Mouse (Mus musculus): ENCODE measurements around the gene Tspan11. TPM values are rescaled to one million over a fixed set of nuclear protein-coding genes. Genes with fewer than 3 reads are reported as not detected.

Gene Tspan11
- polyA plus RNA-seq, 1 experiment from 2014 or later, result 14.6 TPM

DNA sequence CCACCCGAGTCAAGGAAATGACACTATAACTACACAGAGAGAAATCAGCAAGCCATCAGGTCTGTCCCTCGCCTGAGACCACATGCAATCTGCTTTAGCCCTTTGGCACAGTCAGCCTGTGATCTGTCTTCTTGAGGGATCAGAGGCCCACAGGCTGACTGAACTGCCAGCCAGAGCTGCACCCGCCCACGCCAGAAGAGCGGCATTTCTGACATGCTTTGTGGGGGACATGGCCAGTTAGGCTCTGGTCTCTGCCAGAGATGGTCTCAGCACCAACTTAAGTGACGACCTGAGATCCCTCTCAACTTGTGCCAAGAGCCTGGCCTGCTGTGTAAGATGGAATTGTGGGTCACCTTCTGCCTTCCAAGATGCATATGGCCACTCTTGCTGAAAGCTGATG lies 89.3 kb downstream of the Tspan11 start:
- 85% methylated on average over 6 of the region's 6 CpGs for WGBS
- Histone ChIP-seq H3K36me3 (no peaks in the 10 kb centered on the region), H3K4me3 (replicated peaks) (no peak overlapping the region), H3K27ac (no peak overlapping the region), H3K4me1 (replicated peaks) (peaks cover 39% of the 10 kb centered on the region), H3K9me3 (no peaks in the 10 kb centered on the region), H3K4me2 (replicated peaks) (no peak overlapping the region), H3K27me3 (no peaks in the 10 kb centered on the region; the same call in 1 of the 2 replicates), H3K9ac (replicated peaks) (no peak overlapping the region)
- no peak for ATAC-seq

- no peak overlapping the region for H3K9ac ChIP-seq (replicated peaks)
- no peaks in the 10 kb centered on the region for H3K36me3 ChIP-seq
- H3K4me1 ChIP-seq (replicated peaks), result peaks cover 30% of the 10 kb centered on the region
- ATAC-seq, result no peak
- WGBS, result 52% methylated on average over 20 of the region's 20 CpGs
- H3K4me3 ChIP-seq (replicated peaks), result no peak overlapping the region
- no peaks in the 10 kb centered on the region for H3K9me3 ChIP-seq
- H3K27me3 ChIP-seq, result peaks cover 2% of the 10 kb centered on the region; the same call in 1 of the 2 replicates
- H3K4me2 ChIP-seq (replicated peaks), result no peak overlapping the region
- H3K27ac ChIP-seq, result no peak overlapping the region
Measured at GRCm38 (mm10) chr6:127978941-127979340, 91.6 kb downstream of the Tspan11 start.

GRCm38 (mm10) chr6:127979831-127980230 lies 92.4 kb downstream of the Tspan11 start:
- H3K36me3 ChIP-seq, result no peaks in the 10 kb centered on the region
- peaks cover 24% of the 10 kb centered on the region for H3K4me1 ChIP-seq (replicated peaks)
- H3K4me2 ChIP-seq (replicated peaks), result no peak overlapping the region
- H3K27me3 ChIP-seq, result peaks cover 2% of the 10 kb centered on the region; the same call in 1 of the 2 replicates
- no peak overlapping the region for H3K27ac ChIP-seq
- 96% methylated on average over 5 of the region's 5 CpGs for WGBS
- no peak overlapping the region for H3K4me3 ChIP-seq (replicated peaks)
- ATAC-seq, result no peak
- H3K9me3 ChIP-seq, result no peaks in the 10 kb centered on the region
- no peak overlapping the region for H3K9ac ChIP-seq (replicated peaks)

DNA sequence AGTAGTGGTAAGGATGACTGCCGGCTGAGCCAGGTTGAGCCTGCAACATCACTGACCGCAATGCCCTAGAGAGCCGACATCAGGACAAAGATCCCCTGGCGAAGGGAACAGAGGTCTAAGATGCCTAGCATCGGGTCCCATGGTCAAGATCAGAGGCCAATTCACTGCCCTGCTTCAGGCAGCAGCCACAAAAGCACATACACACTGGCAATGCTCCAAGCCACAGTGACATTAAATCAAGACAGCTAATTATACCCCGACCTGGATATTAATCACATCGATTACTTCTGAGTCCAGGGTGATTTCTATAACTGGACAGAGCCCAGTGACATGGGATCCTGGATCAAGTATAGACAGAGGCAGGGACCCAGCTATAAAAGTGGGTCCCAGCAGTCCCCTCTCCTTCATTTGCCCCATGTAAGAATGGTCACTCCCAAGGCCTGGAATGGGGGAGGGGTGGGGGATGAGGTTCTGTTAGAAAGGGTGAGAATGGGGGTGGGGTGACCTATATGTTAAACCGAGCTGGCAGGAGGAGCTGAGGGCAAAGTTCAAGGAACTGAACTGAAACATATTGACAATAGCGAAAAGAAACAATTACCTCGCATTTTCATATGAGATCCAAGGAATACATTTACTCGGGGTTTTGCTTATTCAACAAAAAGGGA lies 93.1 kb downstream of the Tspan11 start:
- Histone ChIP-seq H3K27me3 (peaks cover 2% of the 10 kb centered on the region; the same call in 1 of the 2 replicates), H3K36me3 (no peaks in the 10 kb centered on the region), H3K4me3 (replicated peaks) (no peak overlapping the region), H3K4me2 (replicated peaks) (no peak overlapping the region), H3K9ac (replicated peaks) (no peak overlapping the region), H3K4me1 (replicated peaks) (peaks cover 24% of the 10 kb centered on the region), H3K9me3 (no peaks in the 10 kb centered on the region), H3K27ac (no peak overlapping the region)
- 50% methylated on average over 11 of the region's 11 CpGs for WGBS
- ATAC-seq, result no peak

DNA sequence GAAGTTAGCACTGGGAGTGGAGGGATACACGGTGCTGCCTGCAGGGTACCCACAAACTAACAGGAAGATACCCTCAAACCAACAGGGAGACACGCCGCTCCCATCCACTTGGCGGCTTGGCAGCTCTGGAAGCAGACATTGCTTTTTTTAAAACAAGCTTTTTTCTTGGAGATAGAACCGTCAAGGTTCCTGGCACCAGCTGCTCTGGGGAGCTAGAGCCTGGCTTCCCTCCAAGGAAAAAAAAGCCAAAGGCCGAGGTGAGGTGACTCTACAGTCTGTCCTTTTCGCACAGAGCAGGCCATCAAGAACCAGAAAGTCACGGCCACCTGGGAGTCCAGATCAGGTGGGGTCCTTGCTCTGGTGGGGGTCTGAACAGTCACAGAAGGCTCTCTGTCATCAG lies 93.8 kb downstream of the Tspan11 start:
- Histone ChIP-seq H3K27me3 (peaks cover 2% of the 10 kb centered on the region; the same call in 1 of the 2 replicates), H3K9me3 (no peaks in the 10 kb centered on the region), H3K27ac (no peak overlapping the region), H3K4me2 (replicated peaks) (no peak overlapping the region), H3K9ac (replicated peaks) (no peak overlapping the region), H3K4me3 (replicated peaks) (no peak overlapping the region), H3K36me3 (no peaks in the 10 kb centered on the region), H3K4me1 (replicated peaks) (peaks cover 24% of the 10 kb centered on the region)
- WGBS, result 67% methylated on average over 8 of the region's 8 CpGs
- ATAC-seq, result no peak

DNA sequence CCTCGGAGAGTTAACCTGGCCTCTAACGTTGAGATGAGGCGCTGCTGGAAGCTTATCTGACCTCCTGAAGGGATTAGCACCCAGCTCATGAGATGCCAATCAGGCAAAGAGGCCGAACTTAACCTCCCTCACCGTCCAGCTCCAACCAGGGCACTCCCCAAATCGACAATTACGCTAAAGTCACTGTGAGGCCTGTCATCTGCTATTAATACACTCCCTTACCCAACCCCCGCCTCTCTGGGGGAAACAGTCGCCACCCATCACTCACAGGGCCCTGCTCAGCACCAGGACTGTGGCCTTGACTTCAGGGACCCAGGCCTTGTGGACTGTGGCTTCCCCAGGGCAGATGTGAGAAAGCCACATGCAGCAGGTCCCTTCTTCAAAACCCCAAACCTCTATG lies 99.0 kb downstream of the Tspan11 start:
- no peak for ATAC-seq
- Histone ChIP-seq H3K4me3 (replicated peaks) (no peak overlapping the region), H3K9ac (replicated peaks) (no peak overlapping the region), H3K9me3 (no peaks in the 10 kb centered on the region), H3K36me3 (no peaks in the 10 kb centered on the region), H3K4me2 (replicated peaks) (no peak overlapping the region), H3K27ac (no peak overlapping the region), H3K4me1 (replicated peaks) (peaks cover 13% of the 10 kb centered on the region), H3K27me3 (0 out of 2 replicates have a peak, but pooled peaks cover 2% of the 10 kb centered on the region)
- WGBS, result 57% methylated on average over 9 of the region's 9 CpGs

- Histone ChIP-seq H3K4me1 (replicated peaks) (peaks cover 11% of the 10 kb centered on the region; the same call in 1 of the 2 replicates), H3K27ac (no peak overlapping the region), H3K9me3 (no peaks in the 10 kb centered on the region), H3K4me3 (replicated peaks) (no peak overlapping the region), H3K9ac (replicated peaks) (no peak overlapping the region), H3K27me3 (0 out of 2 replicates have a peak, but pooled peaks cover 2% of the 10 kb centered on the region), H3K36me3 (no peaks in the 10 kb centered on the region), H3K4me2 (replicated peaks) (no peak overlapping the region)
- ATAC-seq, result no peak
- 96% methylated on average over 14 of the region's 14 CpGs for WGBS
Measured at GRCm38 (mm10) chr6:127987374-127987773, 100.0 kb downstream of the Tspan11 start.

DNA sequence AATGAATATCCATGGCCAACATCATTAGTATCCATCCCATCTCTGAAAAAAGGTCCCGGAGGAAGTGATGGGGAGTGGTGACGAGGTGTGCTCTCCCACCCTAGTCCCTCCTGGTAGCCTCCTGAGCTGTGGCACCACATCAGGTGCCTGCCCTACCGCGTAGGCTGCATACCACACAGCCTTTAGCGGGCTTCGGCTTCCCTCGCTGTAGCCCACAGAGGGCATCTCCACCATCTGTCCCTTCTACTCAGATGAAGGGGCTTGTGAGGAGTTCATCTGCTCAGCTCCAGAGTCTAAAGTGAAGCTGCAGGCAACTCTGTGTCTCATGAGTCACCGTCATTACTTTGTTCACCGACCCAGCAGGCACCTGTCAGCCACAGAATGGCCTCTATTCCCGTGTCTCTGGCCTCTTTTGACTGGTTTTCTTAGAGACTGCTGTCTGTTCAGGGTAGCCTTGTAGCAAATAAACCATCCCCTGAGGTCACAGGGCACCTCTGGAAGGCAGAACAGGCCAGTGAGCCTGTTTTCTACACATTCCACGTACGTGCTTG lies 101.6 kb downstream of the Tspan11 start:
- no peak overlapping the region for H3K27ac ChIP-seq
- H3K4me1 ChIP-seq (replicated peaks), result peaks cover 11% of the 10 kb centered on the region; the same call in 1 of the 2 replicates
- 76% methylated on average over 12 of the region's 12 CpGs for WGBS
- no peaks in the 10 kb centered on the region for H3K36me3 ChIP-seq
- no peak overlapping the region for H3K4me2 ChIP-seq (replicated peaks)
- no peak overlapping the region for H3K9ac ChIP-seq (replicated peaks)
- H3K27me3 ChIP-seq, result no peaks in the 10 kb centered on the region
- H3K9me3 ChIP-seq, result no peaks in the 10 kb centered on the region
- no peak overlapping the region for H3K4me3 ChIP-seq (replicated peaks)
- no peak for ATAC-seq

DNA sequence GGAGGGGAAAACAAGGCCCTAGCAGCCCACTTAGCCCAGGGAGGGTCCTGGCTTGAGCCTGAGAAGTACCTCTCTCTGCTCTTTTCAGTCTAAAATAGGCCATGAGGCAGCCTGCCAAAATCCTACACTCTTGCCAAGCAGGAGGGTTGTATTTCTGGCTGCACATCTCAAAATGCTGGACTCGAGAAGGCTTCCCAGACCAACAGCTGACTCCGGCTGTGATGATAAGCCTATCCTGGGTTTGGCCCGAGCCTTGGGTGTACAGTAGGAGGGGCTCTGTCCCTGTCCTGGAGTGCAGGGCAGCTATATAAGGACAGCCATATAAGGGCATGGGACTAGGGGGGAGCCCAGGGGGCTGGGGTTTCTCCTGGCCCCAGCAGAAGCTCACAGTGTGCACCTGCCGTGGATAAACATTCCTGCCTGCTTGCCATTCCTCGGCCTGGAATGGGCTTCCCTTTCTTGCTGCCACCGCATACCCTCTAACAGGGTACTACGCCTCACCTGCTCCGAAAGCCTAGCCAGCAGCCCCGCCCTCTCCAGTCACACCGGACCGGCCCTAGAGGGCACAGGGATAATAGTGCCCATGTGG lies 102.3 kb downstream of the Tspan11 start:
- no peaks in the 10 kb centered on the region for H3K27me3 ChIP-seq
- no peaks in the 10 kb centered on the region for H3K9me3 ChIP-seq
- WGBS, result 77% methylated on average over 11 of the region's 11 CpGs
- H3K9ac ChIP-seq (replicated peaks), result no peak overlapping the region
- H3K4me2 ChIP-seq (replicated peaks), result no peak overlapping the region
- H3K4me1 ChIP-seq (replicated peaks), result peaks cover 11% of the 10 kb centered on the region; the same call in 1 of the 2 replicates
- ATAC-seq, result no peak
- no peaks in the 10 kb centered on the region for H3K36me3 ChIP-seq
- no peak overlapping the region for H3K27ac ChIP-seq
- no peak overlapping the region for H3K4me3 ChIP-seq (replicated peaks)

DNA sequence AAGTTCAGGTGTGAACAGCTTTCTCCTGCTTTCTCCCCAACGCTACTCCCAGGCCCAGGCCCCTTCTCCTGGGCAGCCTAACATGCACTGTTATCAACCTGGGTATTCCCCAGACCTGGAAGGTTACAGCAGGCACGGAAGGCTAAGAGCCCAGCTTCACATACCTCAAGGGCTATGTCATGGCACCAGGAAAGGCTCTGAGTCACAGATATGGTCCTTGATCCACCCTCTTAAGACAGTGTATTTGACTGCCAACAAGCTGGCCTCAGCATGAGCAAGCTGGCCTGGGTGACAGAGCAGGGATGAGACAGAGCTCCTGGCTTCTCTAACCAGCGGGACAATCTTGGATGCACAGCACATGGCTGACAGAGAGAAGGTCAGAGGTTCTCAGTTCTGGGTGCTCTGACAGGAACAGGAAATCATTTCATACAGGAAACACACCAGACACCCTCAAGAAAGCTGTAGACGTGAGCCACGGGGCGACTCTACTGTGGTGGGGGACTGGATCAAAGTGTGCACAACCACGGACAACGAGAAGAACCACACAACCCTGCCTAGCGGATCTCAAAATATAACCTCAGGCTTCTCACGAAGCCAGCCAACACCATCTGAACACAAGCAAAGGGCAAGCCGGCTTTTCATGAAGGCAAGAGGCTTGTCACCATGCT lies 104.3 kb downstream of the Tspan11 start:
- no peak overlapping the region for H3K9ac ChIP-seq (replicated peaks)
- H3K36me3 ChIP-seq, result no peaks in the 10 kb centered on the region
- 93% methylated on average over 11 of the region's 11 CpGs for WGBS

DNA sequence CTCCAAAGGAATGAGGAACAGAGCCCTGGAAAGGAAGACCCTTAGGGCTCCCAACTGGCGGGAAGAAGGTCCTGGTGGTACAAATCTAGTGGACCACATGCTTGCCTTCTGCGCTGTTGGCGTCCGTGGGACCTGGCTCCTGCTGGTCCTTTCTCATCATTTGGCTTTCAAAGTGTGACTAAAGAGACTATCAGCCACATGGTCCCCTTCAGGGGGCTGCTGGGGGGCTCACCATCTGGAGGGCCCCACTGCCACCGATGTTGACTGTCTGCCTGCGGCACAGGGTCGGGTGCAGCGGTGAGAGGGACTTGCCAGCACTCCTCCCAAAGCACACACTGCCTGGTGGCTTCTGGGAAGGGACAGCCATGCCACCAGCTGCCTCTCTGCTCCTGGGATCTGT lies 105.6 kb downstream of the Tspan11 start:
- Histone ChIP-seq H3K36me3 (no peaks in the 10 kb centered on the region; the same call in 1 of the 2 replicates), H3K9me3 (no peaks in the 10 kb centered on the region), H3K4me3 (replicated peaks) (no peak overlapping the region), H3K4me2 (replicated peaks) (no peak overlapping the region), H3K4me1 (replicated peaks) (peaks cover 11% of the 10 kb centered on the region; the same call in 1 of the 2 replicates), H3K27ac (no peak overlapping the region), H3K9ac (replicated peaks) (no peak overlapping the region), H3K27me3 (no peaks in the 10 kb centered on the region)
- no peak for ATAC-seq
- 89% methylated on average over 8 of the region's 8 CpGs for WGBS

More for the DNA sequence above, 104.3 kb downstream of the Tspan11 start:
- Histone ChIP-seq H3K9me3 (no peaks in the 10 kb centered on the region), H3K4me2 (replicated peaks) (no peak overlapping the region), H3K4me1 (replicated peaks) (peaks cover 11% of the 10 kb centered on the region; the same call in 1 of the 2 replicates), H3K27ac (no peak overlapping the region), H3K4me3 (replicated peaks) (no peak overlapping the region), H3K27me3 (no peaks in the 10 kb centered on the region)
- ATAC-seq, result no peak

DNA sequence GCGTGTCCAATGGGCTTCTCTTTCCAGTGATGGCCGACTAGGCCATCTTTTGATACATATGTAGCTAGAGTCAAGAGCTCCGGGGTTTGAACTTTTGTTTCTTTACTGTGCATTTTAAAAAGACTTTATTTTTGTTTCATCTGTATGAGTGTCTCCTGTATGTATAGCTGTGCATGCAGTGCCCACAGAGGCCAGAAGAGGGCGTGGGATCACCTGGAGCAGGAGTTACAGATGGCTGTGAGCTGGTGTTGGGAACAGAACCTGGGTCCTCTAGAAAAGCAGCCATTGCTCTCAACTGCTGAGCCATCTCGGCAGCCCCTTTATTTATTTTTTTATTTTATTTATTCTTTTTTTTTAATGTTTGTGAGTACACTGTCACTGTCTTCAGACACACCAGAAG lies 109.5 kb downstream of the Tspan11 start:
- WGBS, result 80% methylated on average over 5 of the region's 5 CpGs
- no peaks in the 10 kb centered on the region; the same call in 1 of the 2 replicates for H3K36me3 ChIP-seq

More for the DNA sequence above, 109.5 kb downstream of the Tspan11 start:
- Histone ChIP-seq H3K27me3 (no peaks in the 10 kb centered on the region), H3K4me1 (replicated peaks) (peaks cover 4% of the 10 kb centered on the region), H3K27ac (no peak overlapping the region), H3K9ac (replicated peaks) (no peak overlapping the region), H3K4me3 (replicated peaks) (no peak overlapping the region), H3K4me2 (replicated peaks) (no peak overlapping the region), H3K9me3 (no peaks in the 10 kb centered on the region)
- no peak for ATAC-seq

Measured in midbrain, embryonic 13.5 days (tissue).